Mouse (Mus musculus): ENCODE measurements at regions not wholly inside any gene's neighbourhood (a gene's known extent, or its start where the extent isn't known, plus 50 kb on each side); places are given as distances from the start of the nearest gene placed in this dataset.
A peak's percentile ranks its signal among the peaks of the same experiment; 100 is the strongest.

DNA sequence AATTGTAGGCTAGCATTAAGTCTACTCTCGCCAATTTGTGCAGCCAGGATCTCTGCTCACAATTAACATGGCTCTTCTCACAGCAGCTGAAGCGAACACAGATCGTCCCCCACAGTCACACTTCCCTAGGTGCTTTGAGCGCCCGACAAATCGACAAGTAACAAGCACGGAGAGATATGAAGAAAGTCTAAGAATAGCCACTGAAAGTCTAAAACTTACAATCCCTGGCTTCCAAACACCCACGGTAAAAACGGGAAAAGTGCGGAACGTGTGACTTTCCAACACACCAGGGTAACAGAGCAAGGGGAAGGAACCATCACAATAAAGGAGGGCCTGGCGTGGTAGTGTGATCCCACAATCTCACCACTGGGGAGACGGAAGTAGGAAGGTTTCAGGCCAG is 114.8 kb upstream of the Gcfc2 start:
- H3K27me3 ChIP-seq (ENCODE audit: insufficient read depth, low read length) = no peaks in the 10 kb centered on the region
- H3K36me3 ChIP-seq (ENCODE audit: insufficient read depth) = no peaks in the 10 kb centered on the region
- no peak for TF ChIP-seq CTCF (IDR thresholded peaks at IDR 0.05; ENCODE audit: low read depth)
- DNase-seq (no peak), ATAC-seq (no peak)
- H3K27ac ChIP-seq (ENCODE audit: low read depth, low read length) = no peak overlapping the region
- no peak overlapping the region for H3K9ac ChIP-seq
- no peaks in the 10 kb centered on the region for H3K9me3 ChIP-seq (ENCODE audit: low read length)
- no peaks in the 10 kb centered on the region for H3K4me1 ChIP-seq (ENCODE audit: insufficient read depth)
- WGBS = 96% methylated on average over 13 of the region's 13 CpGs
- no peak overlapping the region for H3K4me2 ChIP-seq (ENCODE audit: low read depth)
- H3K4me3 ChIP-seq (ENCODE audit: low read depth, low read length) = no peak overlapping the region

- TF ChIP-seq CTCF (IDR thresholded peaks at IDR 0.05; ENCODE audit: low read depth) = no peak
- H3K4me1 ChIP-seq (ENCODE audit: insufficient read depth) = no peaks in the 10 kb centered on the region
- H3K36me3 ChIP-seq (ENCODE audit: insufficient read depth) = no peaks in the 10 kb centered on the region
- H3K4me3 ChIP-seq (ENCODE audit: low read depth, low read length) = no peak overlapping the region
- no peaks in the 10 kb centered on the region for H3K9me3 ChIP-seq (ENCODE audit: low read length)
- 74% methylated on average over 8 of the region's 8 CpGs for WGBS
- DNase-seq (peak; percentile 27), ATAC-seq (0 out of 2 replicates have a peak, but pooled peaks have one; percentile 23)
- H3K4me2 ChIP-seq (ENCODE audit: low read depth) = no peak overlapping the region
- no peak overlapping the region for H3K27ac ChIP-seq (ENCODE audit: low read depth, low read length)
- H3K9ac ChIP-seq = no peak overlapping the region
- H3K27me3 ChIP-seq (ENCODE audit: insufficient read depth, low read length) = no peaks in the 10 kb centered on the region
Observed at GRCm38 (mm10) chr6:81815248-81815961, 108.1 kb upstream of the Gcfc2 start.

GRCm38 (mm10) chr6:81815962-81816338 is 107.5 kb upstream of the Gcfc2 start:
- H3K27ac ChIP-seq (ENCODE audit: low read depth, low read length) = no peak overlapping the region

GRCm38 (mm10) chr6:81817050-81817827 is 106.2 kb upstream of the Gcfc2 start:
- H3K27me3 ChIP-seq (ENCODE audit: insufficient read depth, low read length) = no peaks in the 10 kb centered on the region
- ATAC-seq (peak; percentile 90), DNase-seq (peak; percentile 89)
- no peak overlapping the region for H3K9ac ChIP-seq
- no peak overlapping the region for H3K4me3 ChIP-seq (ENCODE audit: low read depth, low read length)
- peak; percentile 88 for TF ChIP-seq CTCF (IDR thresholded peaks at IDR 0.05; ENCODE audit: low read depth)
- WGBS = 60% methylated on average over 9 of the region's 9 CpGs
- H3K36me3 ChIP-seq (ENCODE audit: insufficient read depth) = no peaks in the 10 kb centered on the region
- no peaks in the 10 kb centered on the region for H3K4me1 ChIP-seq (ENCODE audit: insufficient read depth)
- no peak overlapping the region for H3K4me2 ChIP-seq (ENCODE audit: low read depth)
- H3K27ac ChIP-seq (ENCODE audit: low read depth, low read length) = no peak overlapping the region
- H3K9me3 ChIP-seq (ENCODE audit: low read length) = no peaks in the 10 kb centered on the region

More at GRCm38 (mm10) chr6:81815962-81816338, 107.5 kb upstream of the Gcfc2 start:
- Histone ChIP-seq H3K9ac (no peak overlapping the region), H3K36me3 (ENCODE audit: insufficient read depth) (no peaks in the 10 kb centered on the region), H3K4me3 (ENCODE audit: low read depth, low read length) (no peak overlapping the region), H3K4me2 (ENCODE audit: low read depth) (no peak overlapping the region), H3K4me1 (ENCODE audit: insufficient read depth) (no peaks in the 10 kb centered on the region), H3K9me3 (ENCODE audit: low read length) (no peaks in the 10 kb centered on the region), H3K27me3 (ENCODE audit: insufficient read depth, low read length) (no peaks in the 10 kb centered on the region)
- WGBS = 62% methylated on average over 7 of the region's 7 CpGs
- TF ChIP-seq CTCF (IDR thresholded peaks at IDR 0.05; ENCODE audit: low read depth) = no peak
- ATAC-seq = no peak
- peak; percentile 20 for DNase-seq

GRCm38 (mm10) chr6:81818573-81818972 is 104.9 kb upstream of the Gcfc2 start:
- H3K4me3 ChIP-seq (ENCODE audit: low read depth, low read length) = no peak overlapping the region

DNA sequence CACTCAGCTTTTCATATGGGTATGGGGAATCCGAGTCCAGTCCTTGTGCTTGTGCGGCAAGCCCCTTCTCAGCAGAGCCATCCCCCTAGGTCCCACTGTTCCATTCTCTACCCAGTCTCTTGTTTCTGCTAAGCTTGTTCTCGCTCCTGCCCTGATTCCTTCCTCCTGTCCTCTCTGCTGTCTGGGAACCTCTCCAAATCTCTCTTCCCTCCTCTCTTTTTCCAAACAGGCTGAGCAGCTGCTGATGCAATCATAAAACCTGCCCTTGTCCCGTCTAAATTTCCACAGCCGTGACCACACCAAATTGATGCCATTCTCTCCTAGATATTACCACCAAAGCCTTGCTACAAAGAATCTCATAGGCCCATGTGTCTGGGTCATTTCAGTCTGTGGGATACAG is 103.4 kb upstream of the Gcfc2 start:
- DNase-seq (no peak), ATAC-seq (no peak)
- no peak overlapping the region for H3K4me2 ChIP-seq (ENCODE audit: low read depth)
- no peak overlapping the region for H3K27ac ChIP-seq (ENCODE audit: low read depth, low read length)
- no peaks in the 10 kb centered on the region for H3K27me3 ChIP-seq (ENCODE audit: insufficient read depth, low read length)
- no peaks in the 10 kb centered on the region for H3K9me3 ChIP-seq (ENCODE audit: low read length)
- no peak for TF ChIP-seq CTCF (IDR thresholded peaks at IDR 0.05; ENCODE audit: low read depth)
- H3K4me3 ChIP-seq (ENCODE audit: low read depth, low read length) = no peak overlapping the region
- no peaks in the 10 kb centered on the region for H3K36me3 ChIP-seq (ENCODE audit: insufficient read depth)
- H3K4me1 ChIP-seq (ENCODE audit: insufficient read depth) = no peaks in the 10 kb centered on the region
- WGBS = 59% methylated on average over 5 of the region's 5 CpGs
- H3K9ac ChIP-seq = no peak overlapping the region

More at GRCm38 (mm10) chr6:81818573-81818972, 104.9 kb upstream of the Gcfc2 start:
- no peaks in the 10 kb centered on the region for H3K27me3 ChIP-seq (ENCODE audit: insufficient read depth, low read length)
- H3K4me1 ChIP-seq (ENCODE audit: insufficient read depth) = no peaks in the 10 kb centered on the region
- no peak for TF ChIP-seq CTCF (IDR thresholded peaks at IDR 0.05; ENCODE audit: low read depth)
- no peak for ATAC-seq
- no peaks in the 10 kb centered on the region for H3K36me3 ChIP-seq (ENCODE audit: insufficient read depth)
- DNase-seq = no peak
- H3K27ac ChIP-seq (ENCODE audit: low read depth, low read length) = no peak overlapping the region
- 97% methylated on average over 10 of the region's 10 CpGs for WGBS
- H3K9ac ChIP-seq = no peak overlapping the region
- H3K9me3 ChIP-seq (ENCODE audit: low read length) = no peaks in the 10 kb centered on the region
- H3K4me2 ChIP-seq (ENCODE audit: low read depth) = no peak overlapping the region

All from forebrain, postnatal 0 days (tissue).